Mouse (Mus musculus) embryonic fibroblast, embryonic 13.5 days (primary cell): Measurements from ENCODE around the gene Rnd2. TPM values are rescaled to one million over a fixed set of nuclear protein-coding genes. Genes with fewer than 3 reads are reported as not detected.
A peak's percentile ranks its signal among the peaks of the same experiment; 100 is the strongest.
"Not testable (repeated sequence)": the region's sequence is repeated elsewhere in the genome, so short reads cannot be mapped to it uniquely, and the experiment has no call there.

Experiments used
- H3K27ac ChIP-seq: 2 replicates; pipeline ENCODE4 v1.5.1; 2012; ENCODE audit warnings: low read length, control low read depth, inconsistent platforms; ENCODE audit not compliant: insufficient read depth
- H3K4me1 ChIP-seq: 2 replicates; pipeline ENCODE4 v1.6.1; 2011; ENCODE audit warnings: low read length; ENCODE audit not compliant: control insufficient read depth, insufficient read depth
- H3K4me3 ChIP-seq: 2 replicates; pipeline ENCODE4 v1.5.1; 2011; ENCODE audit warnings: mild to moderate bottlenecking, control low read depth, low read length; ENCODE audit not compliant: insufficient read depth
- CTCF ChIP-seq: IDR thresholded peaks from 2 replicates; pipeline ENCODE4 v1.5.1; 2011; ENCODE audit warnings: mild to moderate bottlenecking, control low read depth, low read length, moderate library complexity, borderline replicate concordance; ENCODE audit not compliant: insufficient read depth
- POLR2A ChIP-seq: IDR thresholded peaks from 2 replicates; pipeline ENCODE4 v1.6.1; 2011; ENCODE audit warnings: low read depth, mild to moderate bottlenecking, control low read depth, low read length, moderate library complexity
- polyA plus RNA-seq: library from polyadenylated mRNA; stranded (reverse); fragments of >200 nt; gene quantifications from 2 replicates; pipeline ENCODE4 v1.2.4, GENCODE M21; 2011; ENCODE audit warnings: low read depth; ENCODE audit not compliant: missing spikeins, insufficient read length

Rnd2 gene
- polyA plus RNA-seq, 1 experiment, result 11.2 TPM

DNA sequence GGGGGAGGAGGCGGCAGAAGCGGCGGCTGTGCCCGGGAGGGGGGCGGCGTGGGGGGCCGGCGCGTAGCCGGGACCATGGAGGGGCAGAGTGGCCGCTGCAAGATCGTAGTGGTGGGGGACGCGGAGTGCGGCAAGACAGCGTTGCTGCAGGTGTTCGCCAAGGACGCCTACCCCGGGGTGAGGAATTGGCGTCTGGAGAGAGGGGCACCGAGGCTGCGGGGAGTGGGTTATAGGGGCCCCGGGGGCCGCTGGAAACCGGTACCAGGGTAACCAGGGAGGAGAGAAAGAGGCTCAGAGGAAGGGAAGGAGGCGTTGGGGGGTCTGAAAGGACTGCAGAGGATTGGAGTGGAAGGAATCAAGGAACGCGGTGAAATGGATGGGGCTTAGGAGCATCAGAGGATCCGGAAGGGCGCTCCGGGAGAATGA is 3.5 kb downstream of the Rnd2 start:
- Histone ChIP-seq H3K27ac (no peak overlapping the region), H3K4me1 (0 out of 2 replicates have a peak, but pooled peaks cover 5% of the 10 kb centered on the region)

DNA sequence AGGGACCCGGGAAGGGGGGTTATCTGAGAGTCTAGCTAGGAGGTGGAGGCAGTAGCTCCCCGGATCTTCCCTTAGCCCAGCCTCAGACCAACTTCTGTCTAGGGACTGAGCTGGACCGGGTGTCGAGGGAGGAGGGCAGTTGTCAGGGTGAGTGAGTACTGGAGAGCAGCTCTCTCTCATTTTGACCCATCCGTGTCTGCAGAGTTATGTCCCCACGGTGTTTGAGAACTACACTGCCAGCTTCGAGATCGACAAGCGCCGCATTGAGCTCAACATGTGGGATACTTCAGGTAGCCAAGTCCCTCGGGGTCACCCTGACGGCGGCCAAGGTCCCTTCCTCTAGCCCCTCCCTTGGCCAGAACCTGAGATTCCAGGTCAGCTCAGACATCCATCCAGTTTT is 3.9 kb downstream of the Rnd2 start:
- H3K4me1 ChIP-seq, result 0 out of 2 replicates have a peak, but pooled peaks cover 5% of the 10 kb centered on the region
- H3K27ac ChIP-seq, result no peak overlapping the region
- H3K4me3 ChIP-seq, result peak overlapping the region; percentile 71
- TF ChIP-seq POLR2A (no peak), CTCF (no peak)

More for the DNA sequence above, 3.5 kb downstream of the Rnd2 start:
- TF ChIP-seq CTCF, result no peak
- peak; percentile 5; the same call in 1 of the 2 replicates for TF ChIP-seq POLR2A
- H3K4me3 ChIP-seq, result peak overlapping the region; percentile 71

GRCm38 (mm10) chr11:101469155-101469554 is 4.4 kb downstream of the Rnd2 start:
- TF ChIP-seq POLR2A, result no peak
- TF ChIP-seq CTCF, result no peak
- no peak overlapping the region for H3K4me3 ChIP-seq
- H3K4me1 ChIP-seq, result 0 out of 2 replicates have a peak, but pooled peaks cover 5% of the 10 kb centered on the region
- no peak overlapping the region for H3K27ac ChIP-seq

GRCm38 (mm10) chr11:101470206-101470605 is 5.4 kb downstream of the Rnd2 start:
- no peak for TF ChIP-seq CTCF
- no peak for TF ChIP-seq POLR2A
- H3K27ac ChIP-seq, result no peak overlapping the region
- H3K4me1 ChIP-seq, result 0 out of 2 replicates have a peak, but pooled peaks cover 5% of the 10 kb centered on the region
- no peak overlapping the region for H3K4me3 ChIP-seq

- Histone ChIP-seq H3K4me3 (no peak overlapping the region), H3K27ac (no peak overlapping the region), H3K4me1 (0 out of 2 replicates have a peak, but pooled peaks cover 5% of the 10 kb centered on the region)
- TF ChIP-seq CTCF (no peak), POLR2A (no peak)
Measured at GRCm38 (mm10) chr11:101471926-101472325, 7.1 kb downstream of the Rnd2 start.

GRCm38 (mm10) chr11:101472336-101472735 is 7.5 kb downstream of the Rnd2 start:
- H3K27ac ChIP-seq, result no peak overlapping the region
- 0 out of 2 replicates have a peak, but pooled peaks cover 5% of the 10 kb centered on the region for H3K4me1 ChIP-seq
- H3K4me3 ChIP-seq, result no peak overlapping the region
- TF ChIP-seq CTCF, result no peak
- no peak for TF ChIP-seq POLR2A

DNA sequence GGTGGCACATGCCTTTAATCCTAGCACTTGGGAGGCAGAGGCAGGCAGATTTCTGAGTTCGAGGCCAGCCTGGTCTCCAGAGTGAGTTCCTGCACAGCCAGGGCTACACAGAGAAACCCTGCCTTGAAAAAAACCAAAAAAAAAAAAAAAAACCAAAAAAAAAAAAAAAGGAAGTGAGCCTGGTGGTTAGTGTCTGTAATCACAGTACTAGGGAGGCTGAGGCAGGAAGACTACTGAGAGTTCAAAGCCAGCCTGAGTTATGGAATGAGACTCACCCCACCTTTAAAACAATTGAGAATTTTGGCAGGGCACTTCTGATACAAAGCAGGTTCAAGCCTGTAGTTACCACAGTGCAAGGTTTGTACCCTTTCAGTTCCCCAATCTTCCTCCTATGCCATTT is 8.9 kb downstream of the Rnd2 start:
- H3K4me1 ChIP-seq, H3K27ac ChIP-seq, H3K4me3 ChIP-seq: not testable (repeated sequence)

GRCm38 (mm10) chr11:101474298-101474697 is 9.5 kb downstream of the Rnd2 start:
- no peak overlapping the region for H3K27ac ChIP-seq
- no peak overlapping the region for H3K4me3 ChIP-seq
- no peaks in the 10 kb centered on the region for H3K4me1 ChIP-seq
- TF ChIP-seq CTCF, result no peak
- no peak for TF ChIP-seq POLR2A

DNA sequence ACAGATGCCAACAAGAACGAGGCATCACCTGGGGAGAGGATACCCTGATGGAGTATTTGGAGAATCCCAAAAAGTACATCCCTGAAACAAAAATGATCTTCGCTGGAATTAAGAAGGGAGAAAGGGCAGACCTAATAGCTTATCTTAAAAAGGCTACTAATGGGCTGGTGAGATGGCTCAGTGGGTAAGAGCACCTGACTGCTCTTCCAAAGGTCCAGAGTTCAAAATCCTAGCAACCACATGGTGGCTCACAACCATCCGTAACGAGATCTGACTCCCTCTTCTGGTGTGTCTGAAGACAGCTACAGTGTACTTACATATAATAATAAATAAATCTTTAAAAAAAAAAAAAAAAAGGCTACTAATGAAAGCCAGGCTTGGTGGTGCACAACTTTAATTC is 11.6 kb downstream of the Rnd2 start:
- not testable (repeated sequence) for H3K4me1 ChIP-seq, H3K4me3 ChIP-seq, H3K27ac ChIP-seq

DNA sequence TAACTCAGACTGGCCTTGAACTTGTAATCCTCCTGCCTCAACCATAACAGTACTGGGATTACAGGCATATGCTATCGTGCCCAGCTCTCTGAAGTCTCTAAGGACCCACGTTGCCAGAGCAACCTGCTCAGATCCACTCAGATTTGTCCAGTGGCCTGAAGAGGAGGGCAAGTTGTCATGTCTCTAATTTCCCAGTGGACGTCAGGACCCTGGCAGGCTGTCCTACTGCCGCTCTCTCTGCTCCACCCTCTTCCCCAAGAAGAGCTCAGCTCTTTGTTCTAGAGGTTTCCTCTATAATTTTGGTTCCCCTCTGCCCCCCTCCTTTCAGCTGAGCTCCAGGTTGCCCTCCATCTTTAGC is 12.4 kb downstream of the Rnd2 start:
- H3K4me1 ChIP-seq, result no peaks in the 10 kb centered on the region
- no peak overlapping the region for H3K27ac ChIP-seq
- TF ChIP-seq POLR2A (no peak), CTCF (no peak)
- H3K4me3 ChIP-seq, result no peak overlapping the region

- Histone ChIP-seq H3K27ac (no peak overlapping the region), H3K4me3 (no peak overlapping the region), H3K4me1 (no peaks in the 10 kb centered on the region)
- TF ChIP-seq CTCF, result no peak
Measured at GRCm38 (mm10) chr11:101477552-101478211, 12.9 kb downstream of the Rnd2 start.

DNA sequence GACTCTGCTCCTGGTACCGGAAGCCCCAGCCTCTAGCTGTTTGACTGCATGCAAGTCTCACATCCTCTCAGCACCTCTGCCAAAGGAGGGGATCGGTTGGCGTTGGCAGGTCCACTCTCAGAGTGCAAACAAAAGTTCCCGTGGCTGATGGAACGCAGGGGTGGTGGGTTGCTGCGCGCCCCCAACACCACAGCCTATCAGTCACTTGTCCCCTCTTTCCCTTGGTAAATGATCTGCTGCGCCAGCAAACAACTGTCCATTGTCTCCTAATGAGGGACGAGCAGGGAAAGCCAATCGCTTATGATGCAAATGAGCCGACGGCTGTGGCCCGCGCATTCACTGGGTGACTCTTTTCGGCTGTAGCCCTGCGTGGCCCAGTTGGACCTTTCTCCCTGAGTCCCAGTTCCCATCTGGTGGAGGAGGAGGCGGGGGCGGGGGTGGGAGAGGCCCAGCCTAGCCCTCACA is 14.4 kb downstream of the Rnd2 start:
- Histone ChIP-seq H3K4me3 (no peak overlapping the region), H3K4me1 (no peaks in the 10 kb centered on the region), H3K27ac (no peak overlapping the region)
- TF ChIP-seq POLR2A (no peak), CTCF (no peak)
